Mouse (Mus musculus) liver, postnatal 0 days (tissue): ENCODE measurements around the gene Dcxr. TPM values are rescaled to one million over a fixed set of nuclear protein-coding genes. Genes with fewer than 3 reads are reported as not detected.

Experiments used
- ATAC-seq: fragments of 200-750 bp; cut with Nextera tagmentation; 2 replicates; pipeline ENCODE4 v1.8.0; 2017; ENCODE audit warnings: mild to moderate bottlenecking, moderate library complexity
- DNase-seq: peaks from one replicate; pipeline ENCODE4 v3.0.0-alpha.2; 2016
- H3K27ac ChIP-seq: fragments of 300-500 bp; sonication (generic); 2 replicates; pipeline ENCODE4 v1.5.1; 2014; ENCODE audit warnings: antibody characterized with exemption, moderate library complexity, mild to moderate bottlenecking, low read depth
- H3K27me3 ChIP-seq: fragments of 300-500 bp; sonication (generic); 2 replicates; pipeline ENCODE4 v1.6.1; 2014; ENCODE audit warnings: low read length, control low read depth, mixed read lengths; ENCODE audit not compliant: insufficient read depth
- H3K36me3 ChIP-seq: fragments of 300-500 bp; sonication (generic); replicated peaks from 2 replicates; pipeline ENCODE4 v1.6.1; 2014; ENCODE audit warnings: mild to moderate bottlenecking, control low read depth, low read length, moderate library complexity, mixed read lengths; ENCODE audit not compliant: insufficient read depth
- H3K4me1 ChIP-seq: fragments of 300-500 bp; sonication (generic); 2 replicates; pipeline ENCODE4 v1.6.1; 2014; ENCODE audit warnings: antibody characterized with exemption, mild to moderate bottlenecking, control low read depth; ENCODE audit not compliant: insufficient read depth
- H3K4me2 ChIP-seq: fragments of 300-500 bp; sonication (generic); 2 replicates; pipeline ENCODE4 v1.6.1; 2014; ENCODE audit warnings: low read depth, mild to moderate bottlenecking, low read length, moderate library complexity, mixed read lengths
- H3K4me3 ChIP-seq: fragments of 300-500 bp; sonication (generic); 2 replicates; pipeline ENCODE4 v1.5.1; 2014; ENCODE audit warnings: low read depth, low read length
- H3K9ac ChIP-seq: fragments of 300-500 bp; sonication (generic); replicated peaks from 2 replicates; pipeline ENCODE4 v1.6.1; 2014; ENCODE audit warnings: mild to moderate bottlenecking, moderate library complexity
- H3K9me3 ChIP-seq: fragments of 300-500 bp; sonication (generic); 2 replicates; pipeline ENCODE4 v1.6.1; 2016; ENCODE audit warnings: mild to moderate bottlenecking, control low read depth, low read length, mixed read lengths
- CTCF ChIP-seq: sonication (generic); IDR thresholded peaks from 2 replicates; pipeline ENCODE4 v1.5.1; 2016; ENCODE audit warnings: antibody characterized with exemption, low read depth
- EP300 ChIP-seq: IDR thresholded peaks from 2 replicates; pipeline ENCODE4 v1.6.1; 2016; ENCODE audit warnings: antibody characterized with exemption, low read depth, mild to moderate bottlenecking
- WGBS: fragments of 180-500 bp; shearing (Covaris S2); extraction: QIAGEN DNeasy Blood & Tissue Kit; methylation state at CpG from one replicate; pipeline ENCODE4 v1.1.7; 2014; ENCODE audit not compliant: insufficient replicate concordance; 5-methylcytosine and 5-hydroxymethylcytosine counted together
- polyA plus RNA-seq: library from polyadenylated mRNA; unstranded; fragments of >200 nt; fragmentation: Nextera tagmentation; extraction: Ambion mirVana; gene quantifications from 2 replicates; pipeline ENCODE4 v1.2.1, GENCODE M21; 2015

Dcxr gene
- polyA plus RNA-seq, 1 experiment from 2014 or later: 118 TPM

DNA sequence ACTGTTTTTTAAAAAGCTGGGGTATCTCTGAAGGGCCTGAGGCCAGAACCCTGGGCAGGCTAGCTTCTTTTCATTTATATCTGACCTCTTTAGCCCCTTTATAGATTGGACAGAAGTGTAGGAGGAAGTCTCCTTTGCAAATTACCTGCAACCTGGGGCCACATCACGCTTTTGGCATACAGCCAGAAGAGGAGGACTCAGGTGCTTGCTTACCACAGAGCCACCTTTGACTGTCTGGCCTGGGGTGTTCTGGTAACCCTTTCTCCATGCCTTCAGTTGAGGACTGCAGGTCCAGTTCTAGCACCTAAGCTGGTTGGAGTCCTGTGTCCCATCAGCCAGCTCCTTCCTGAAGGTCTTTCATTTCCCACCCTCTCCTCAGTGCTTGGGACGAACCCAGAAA, 17.5 kb downstream of the Dcxr start:
- Histone ChIP-seq H3K4me1 (peaks cover 14% of the 10 kb centered on the region), H3K27me3 (no peaks in the 10 kb centered on the region), H3K9me3 (no peaks in the 10 kb centered on the region), H3K4me3 (no peak overlapping the region), H3K36me3 (peaks cover 9% of the 10 kb centered on the region; the same call in 1 of the 2 replicates), H3K9ac (no peak overlapping the region), H3K27ac (no peak overlapping the region), H3K4me2 (no peak overlapping the region)
- TF ChIP-seq EP300 (no peak), CTCF (no peak)
- ATAC-seq (no peak), DNase-seq (peak; percentile 54)
- 51% methylated on average over 2 of the region's 2 CpGs for whole genome bisulfite sequencing

DNA sequence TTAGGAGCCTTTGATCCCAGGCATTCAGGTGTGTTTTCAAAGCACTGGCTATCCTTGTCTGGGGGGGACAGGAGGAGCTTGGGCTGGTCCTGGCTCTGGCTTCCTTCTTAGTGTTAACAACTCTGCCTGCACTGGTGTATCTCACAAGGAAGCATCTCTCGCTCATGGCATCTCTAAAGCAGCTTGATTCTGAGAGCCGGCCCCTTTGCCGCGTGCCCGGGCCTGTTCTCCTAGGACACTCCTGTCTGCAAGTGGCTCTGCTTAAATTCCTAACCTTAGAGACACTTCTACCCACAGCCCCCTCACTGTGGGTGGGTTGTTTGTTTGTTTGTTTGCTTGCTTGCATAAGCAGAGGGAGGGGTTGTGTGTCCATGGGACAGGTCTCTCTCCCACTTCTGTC, 19.1 kb downstream of the Dcxr start:
- Histone ChIP-seq H3K27ac (no peak overlapping the region), H3K4me2 (no peak overlapping the region), H3K4me1 (peaks cover 2% of the 10 kb centered on the region), H3K4me3 (no peak overlapping the region), H3K9me3 (no peaks in the 10 kb centered on the region), H3K36me3 (peaks cover 14% of the 10 kb centered on the region; the same call in 1 of the 2 replicates), H3K9ac (no peak overlapping the region), H3K27me3 (no peaks in the 10 kb centered on the region)
- no peak for ATAC-seq
- no peak for DNase-seq
- WGBS: 69% methylated on average over 5 of the region's 5 CpGs
- TF ChIP-seq EP300: no peak
- TF ChIP-seq CTCF: no peak

DNA sequence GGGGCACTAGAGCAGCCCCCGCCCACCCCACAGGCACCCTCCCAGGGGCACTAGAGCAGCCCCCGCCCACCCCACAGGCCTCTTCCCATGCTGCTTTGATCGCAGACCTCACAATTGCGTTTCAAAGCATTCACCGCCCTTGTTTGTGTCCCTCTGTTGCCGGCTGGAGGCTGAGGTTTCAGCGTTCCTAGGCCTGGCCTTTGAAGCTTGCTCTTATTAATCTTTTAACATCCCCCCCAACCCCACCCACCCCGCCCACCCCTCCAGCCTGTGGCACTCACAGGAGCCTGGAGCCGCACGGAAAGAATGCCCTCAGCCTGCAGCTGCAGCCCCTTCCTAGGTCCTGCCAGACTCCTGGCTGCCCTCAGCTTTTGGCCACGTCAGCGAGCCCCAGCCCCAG, 19.9 kb downstream of the Dcxr start:
- no peaks in the 10 kb centered on the region for H3K27me3 ChIP-seq
- no peak for DNase-seq
- no peaks in the 10 kb centered on the region for H3K9me3 ChIP-seq
- H3K4me2 ChIP-seq: no peak overlapping the region
- TF ChIP-seq EP300 (no peak), CTCF (no peak)
- no peaks in the 10 kb centered on the region for H3K4me1 ChIP-seq
- no peak for ATAC-seq
- H3K9ac ChIP-seq: no peak overlapping the region
- WGBS: 69% methylated on average over 11 of the region's 12 CpGs
- H3K4me3 ChIP-seq: no peak overlapping the region
- H3K36me3 ChIP-seq: peaks cover 16% of the 10 kb centered on the region; the same call in 1 of the 2 replicates
- no peak overlapping the region for H3K27ac ChIP-seq

DNA sequence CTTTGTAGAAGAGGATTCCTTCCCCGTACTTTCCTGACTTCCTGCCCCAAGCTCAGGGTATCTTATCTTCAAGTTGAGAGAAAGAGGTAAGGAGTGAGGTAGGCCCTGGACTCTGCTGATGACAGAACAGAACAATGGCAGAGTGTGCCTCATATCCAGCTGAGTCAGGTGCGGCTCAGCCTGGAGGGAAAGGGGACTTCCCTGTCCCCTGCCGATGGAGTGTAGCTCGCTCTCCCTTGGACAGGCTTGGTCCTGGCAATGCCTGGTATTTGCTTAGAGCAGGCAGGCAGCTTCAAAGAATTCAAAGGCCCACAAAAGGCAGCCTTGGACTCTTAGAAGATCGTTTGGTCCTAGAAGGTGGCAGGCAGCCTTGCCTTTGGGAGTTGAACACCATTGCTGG, 21.0 kb downstream of the Dcxr start:
- TF ChIP-seq CTCF: no peak
- no peak for TF ChIP-seq EP300
- WGBS: 64% methylated on average over 5 of the region's 5 CpGs
- no peaks in the 10 kb centered on the region for H3K4me1 ChIP-seq
- no peak overlapping the region for H3K4me2 ChIP-seq
- DNase-seq (no peak), ATAC-seq (no peak)
- H3K9me3 ChIP-seq: no peaks in the 10 kb centered on the region
- peaks cover 15% of the 10 kb centered on the region; the same call in 1 of the 2 replicates for H3K36me3 ChIP-seq
- H3K27me3 ChIP-seq: no peaks in the 10 kb centered on the region
- no peak overlapping the region for H3K9ac ChIP-seq
- no peak overlapping the region for H3K27ac ChIP-seq
- H3K4me3 ChIP-seq: no peak overlapping the region

DNA sequence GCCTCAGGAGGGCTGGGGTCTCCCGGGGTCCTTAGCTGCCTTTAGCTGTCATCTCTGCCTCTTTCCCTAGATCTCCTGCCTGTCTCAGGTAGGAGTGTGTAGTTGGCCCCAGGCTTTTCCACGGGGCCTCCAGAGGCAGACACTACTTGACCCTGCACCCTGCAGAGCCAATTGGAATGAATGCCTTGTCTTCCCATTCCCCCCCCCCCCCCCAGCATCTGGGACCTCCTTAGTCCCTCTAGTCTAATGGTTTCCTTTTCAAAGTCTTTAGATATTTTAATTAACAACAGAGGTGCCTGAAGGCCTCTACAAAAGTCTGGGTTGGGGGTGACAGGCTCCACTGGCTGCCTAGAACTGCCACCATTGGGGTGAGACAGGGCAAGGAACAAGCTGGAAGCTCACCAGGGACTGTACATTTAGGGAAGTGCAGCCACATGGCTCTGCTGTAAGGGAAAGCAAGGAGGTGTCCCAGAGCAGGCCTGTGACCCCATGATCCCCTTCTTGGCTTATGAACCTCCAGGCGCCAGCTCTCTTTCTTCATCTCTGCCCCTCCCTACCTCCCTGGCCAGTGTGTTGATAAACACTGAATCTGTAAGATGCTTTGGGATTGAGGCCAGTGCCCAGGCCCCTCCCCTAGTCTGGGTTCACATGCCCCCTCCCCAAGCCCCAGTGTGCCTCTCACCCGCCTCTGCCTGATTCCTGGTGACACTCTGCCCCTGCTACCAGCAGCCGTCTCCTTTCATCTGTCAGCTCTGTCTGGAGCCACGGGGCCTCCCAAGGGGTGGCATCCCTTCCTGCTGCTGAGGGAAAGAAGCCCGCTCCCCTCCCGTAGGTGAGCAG, 22.4 kb downstream of the Dcxr start:
- TF ChIP-seq CTCF: no peak
- TF ChIP-seq EP300: no peak
- H3K4me2 ChIP-seq: no peak overlapping the region
- H3K9me3 ChIP-seq: no peaks in the 10 kb centered on the region
- no peaks in the 10 kb centered on the region for H3K27me3 ChIP-seq
- H3K36me3 ChIP-seq: peaks cover 14% of the 10 kb centered on the region; the same call in 1 of the 2 replicates
- DNase-seq: no peak
- H3K27ac ChIP-seq: no peak overlapping the region
- H3K4me1 ChIP-seq: no peaks in the 10 kb centered on the region
- H3K9ac ChIP-seq: no peak overlapping the region
- 65% methylated on average over 8 of the region's 8 CpGs for whole genome bisulfite sequencing
- H3K4me3 ChIP-seq: no peak overlapping the region
- no peak for ATAC-seq

DNA sequence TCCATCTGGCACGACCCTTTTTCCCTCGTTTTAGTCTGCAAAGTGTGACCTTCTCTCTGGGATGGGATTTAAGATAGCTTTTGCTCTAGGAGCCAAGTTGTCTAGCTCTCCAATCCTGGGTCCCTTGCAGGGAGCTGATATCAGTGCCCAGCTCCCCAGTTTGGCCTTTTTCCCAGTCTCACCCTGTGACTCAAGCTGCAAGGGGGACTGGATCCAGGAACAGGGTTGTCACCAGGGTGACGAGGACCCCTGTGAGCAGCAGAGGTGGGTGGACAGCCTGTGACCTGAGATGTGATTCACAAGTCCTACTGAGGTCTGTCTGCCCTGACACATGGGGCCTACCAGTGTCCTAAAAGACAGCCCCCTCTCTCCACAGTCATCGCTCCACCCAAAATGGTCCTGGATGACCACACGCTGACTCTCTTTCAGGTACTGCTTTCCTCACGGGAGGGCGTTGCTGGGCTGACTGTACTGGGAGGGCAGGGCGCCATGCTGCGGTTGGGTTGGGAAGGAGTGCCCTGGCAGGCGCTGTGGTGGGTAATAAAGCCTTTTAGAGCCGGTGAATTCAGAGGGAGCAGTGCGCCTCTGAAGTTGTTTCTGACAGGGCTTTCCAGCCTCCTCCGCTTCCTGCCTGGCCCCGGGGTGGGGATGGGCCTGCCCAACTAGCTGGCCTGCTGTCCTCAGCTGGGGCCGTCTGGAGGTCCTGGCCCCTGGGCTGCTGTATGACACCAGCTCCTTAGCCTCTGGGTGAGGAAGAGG, 23.2 kb downstream of the Dcxr start:
- TF ChIP-seq CTCF (no peak), EP300 (no peak)
- Histone ChIP-seq H3K27ac (no peak overlapping the region), H3K36me3 (peaks cover 9% of the 10 kb centered on the region; the same call in 1 of the 2 replicates), H3K9ac (no peak overlapping the region), H3K4me3 (no peak overlapping the region), H3K27me3 (no peaks in the 10 kb centered on the region), H3K4me2 (no peak overlapping the region), H3K4me1 (no peaks in the 10 kb centered on the region), H3K9me3 (no peaks in the 10 kb centered on the region)
- DNase-seq (no peak), ATAC-seq (no peak)
- 75% methylated on average over 15 of the region's 15 CpGs for WGBS
